ENCODE assay signal across 23 mouse cellular contexts in the genomic region with DNA sequence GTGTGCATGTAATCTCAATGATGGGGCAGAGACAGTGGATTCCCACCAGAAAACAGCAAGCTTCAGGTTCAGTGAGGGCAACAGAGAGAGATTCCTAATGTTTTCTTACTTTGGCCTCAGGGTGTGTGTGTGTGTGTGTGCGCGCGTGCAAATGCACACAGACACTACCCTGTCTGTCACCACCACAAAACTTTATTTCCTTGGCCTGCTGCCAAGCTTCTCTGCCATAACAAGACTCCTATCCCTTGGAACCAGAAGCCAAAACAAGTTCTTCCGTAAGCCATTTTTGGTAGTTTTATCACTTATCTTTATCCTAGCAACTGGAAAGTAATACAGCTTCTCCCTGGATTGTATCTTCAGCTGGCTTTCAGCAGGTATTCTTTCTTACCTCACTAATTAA.
"Had no signal": no experiment of that assay in that cellular context is flagged by ENCODE, and none has a peak within 500 bp of the region (broad histone marks: within the 10 kb centered on the region; RNA-seq: fewer than 3 reads in every experiment).

No protein-coding gene starts in this region.

- H3K36me3 ChIP-seq: midbrain, embryonic 15.5 days had no signal

- H3K4me1 ChIP-seq: limb, embryonic 15.5 days; lung, embryonic 15.5 days; midbrain, embryonic 12.5 days; midbrain, embryonic 15.5 days; neural tube, embryonic 12.5 days; neural tube, embryonic 15.5 days had no signal

- H3K9ac ChIP-seq: limb, embryonic 15.5 days; liver, embryonic 14.5 days; liver, postnatal 0 days; lung, embryonic 15.5 days; midbrain, embryonic 12.5 days; midbrain, embryonic 15.5 days; neural tube, embryonic 12.5 days; neural tube, embryonic 15.5 days had no signal

- H3K27me3 ChIP-seq: limb, embryonic 15.5 days; lung, embryonic 15.5 days; midbrain, embryonic 12.5 days; midbrain, embryonic 15.5 days; neural tube, embryonic 12.5 days; neural tube, embryonic 15.5 days had no signal

- H3K4me2 ChIP-seq: limb, embryonic 15.5 days; liver, embryonic 11.5 days; lung, embryonic 15.5 days; midbrain, embryonic 12.5 days; midbrain, embryonic 15.5 days; neural tube, embryonic 12.5 days; neural tube, embryonic 15.5 days had no signal

- H3K4me3 ChIP-seq: layer of hippocampus, adult 2 months; limb, embryonic 15.5 days; lung, embryonic 15.5 days; midbrain, embryonic 12.5 days; midbrain, embryonic 15.5 days; neural tube, embryonic 12.5 days; neural tube, embryonic 15.5 days had no signal

- H3K27ac ChIP-seq: layer of hippocampus, adult 2 months; limb, embryonic 15.5 days; liver, embryonic 14.5 days; lung, embryonic 15.5 days; midbrain, embryonic 12.5 days; midbrain, embryonic 15.5 days; neural tube, embryonic 12.5 days; neural tube, embryonic 15.5 days; stomach, postnatal 0 days had no signal

- DNase-seq: kidney, adult 9 months; kidney, postnatal 14 days; kidney, postnatal 4 days; layer of hippocampus, adult 9-11 months; liver, postnatal 0 days; lung, postnatal 14 days; lung, postnatal 4 days; right cerebral cortex, adult 18-20 months; right cerebral cortex, postnatal 14 days; right cerebral cortex, postnatal 4 days; thymus, adult 2 months; thymus, postnatal 14 days; thymus, postnatal 4 days had no signal

- ATAC-seq: liver, postnatal 0 days; midbrain, embryonic 15.5 days had no signal

- H3K9me3 ChIP-seq: limb, embryonic 15.5 days; lung, embryonic 15.5 days; midbrain, embryonic 12.5 days; midbrain, embryonic 15.5 days; neural tube, embryonic 12.5 days; neural tube, embryonic 15.5 days had no signal
